Mouse (Mus musculus) stomach, embryonic 15.5 days (tissue): ENCODE data around the gene Psmd7. TPM values are rescaled to one million over a fixed set of nuclear protein-coding genes. Genes with fewer than 3 reads are reported as not detected.
"Not testable (repeated sequence)": the region's sequence is repeated elsewhere in the genome, so short reads cannot be mapped to it uniquely, and the experiment has no call there.

ENCODE experiments used
- ATAC-seq: fragments of 200-750 bp; cut with Nextera tagmentation; 2 replicates; pipeline ENCODE4 v1.8.0; 2017; ENCODE audit warnings: low read depth, moderate number of reproducible peaks, moderate TSS enrichment; ENCODE audit not compliant: insufficient read depth, low FRiP score
- H3K27ac ChIP-seq: fragments of 300-500 bp; sonication (generic); 2 replicates; pipeline ENCODE4 v1.5.1; 2015; ENCODE audit warnings: mild to moderate bottlenecking, inconsistent platforms
- H3K27me3 ChIP-seq: fragments of 300-500 bp; sonication (generic); replicated peaks from 2 replicates; pipeline ENCODE4 v1.6.1; 2015; ENCODE audit warnings: inconsistent platforms
- H3K36me3 ChIP-seq: fragments of 300-500 bp; sonication (generic); 2 replicates; pipeline ENCODE4 v1.6.1; 2015; ENCODE audit warnings: inconsistent platforms
- H3K4me1 ChIP-seq: fragments of 300-500 bp; sonication (generic); 2 replicates; pipeline ENCODE4 v1.6.1; 2015; ENCODE audit warnings: inconsistent platforms
- H3K4me2 ChIP-seq: fragments of 300-500 bp; sonication (generic); 2 replicates; pipeline ENCODE4 v1.6.1; 2015; ENCODE audit warnings: mild to moderate bottlenecking, inconsistent platforms
- H3K4me3 ChIP-seq: fragments of 300-500 bp; sonication (generic); replicated peaks from 2 replicates; pipeline ENCODE4 v1.5.1; 2015; ENCODE audit warnings: inconsistent platforms
- H3K9ac ChIP-seq: fragments of 300-500 bp; sonication (generic); 2 replicates; pipeline ENCODE4 v1.6.1; 2015; ENCODE audit warnings: inconsistent platforms
- H3K9me3 ChIP-seq: fragments of 300-500 bp; sonication (generic); 2 replicates; pipeline ENCODE4 v1.6.1; 2016; ENCODE audit warnings: inconsistent platforms
- WGBS: fragments of 180-500 bp; shearing (Covaris S2); methylation state at CpG from one replicate; pipeline ENCODE4 v1.1.7; 2015; 5-methylcytosine and 5-hydroxymethylcytosine counted together
- polyA plus RNA-seq: library from polyadenylated mRNA; unstranded; fragments of >200 nt; fragmentation: Nextera tagmentation; extraction: Ambion mirVana; gene quantifications from 2 replicates; pipeline ENCODE4 v1.2.1, GENCODE M21; 2015

Psmd7 gene
- 251 and 263 TPM in 2 replicates for polyA plus RNA-seq

GRCm38 (mm10) chr8:107587995-107588780, at the start of gene Psmd7:
Gene Psmd7, minus strand, starts transcription at chr8:107588464.
- ATAC-seq = peak; percentile 95
- H3K4me1 ChIP-seq = 0 out of 2 replicates have a peak, but pooled peaks cover 7% of the 10 kb centered on the region
- peak within 1 kb of the TSS; percentile 82 for H3K27ac ChIP-seq
- WGBS = 2% methylated on average over 62 of the region's 65 CpGs
- peak within 1 kb of the TSS; percentile 90 for H3K9ac ChIP-seq
- no peaks in the 10 kb centered on the region for H3K9me3 ChIP-seq
- H3K36me3 ChIP-seq = peaks cover 21% of the 10 kb centered on the region; the same call in 1 of the 2 replicates
- H3K27me3 ChIP-seq = no peaks in the 10 kb centered on the region
- H3K4me2 ChIP-seq = peak within 1 kb of the TSS; percentile 60
- H3K4me3 ChIP-seq = peak within 1 kb of the TSS; percentile 93

GRCm38 (mm10) chr8:107633734-107634133, 45.5 kb upstream of the Psmd7 start:
- WGBS = 96% methylated on average over 2 of the region's 2 CpGs
- ATAC-seq = no peak

GRCm38 (mm10) chr8:107629701-107630100, 41.4 kb upstream of the Psmd7 start:
- Histone ChIP-seq H3K4me3 (no peak overlapping the region), H3K9me3 (no peaks in the 10 kb centered on the region), H3K4me2 (no peak overlapping the region), H3K36me3 (no peaks in the 10 kb centered on the region), H3K27ac (no peak overlapping the region), H3K4me1 (no peaks in the 10 kb centered on the region), H3K27me3 (no peaks in the 10 kb centered on the region), H3K9ac (no peak overlapping the region)
- 80% methylated on average over 11 of the region's 11 CpGs for WGBS
- ATAC-seq = no peak

More at GRCm38 (mm10) chr8:107633734-107634133, 45.5 kb upstream of the Psmd7 start:
- Histone ChIP-seq H3K4me2 (no peak overlapping the region), H3K9me3 (no peaks in the 10 kb centered on the region), H3K9ac (no peak overlapping the region), H3K36me3 (no peaks in the 10 kb centered on the region), H3K27me3 (no peaks in the 10 kb centered on the region), H3K4me3 (no peak overlapping the region), H3K27ac (no peak overlapping the region), H3K4me1 (no peaks in the 10 kb centered on the region)

GRCm38 (mm10) chr8:107628501-107629149, 40.4 kb upstream of the Psmd7 start:
- H3K36me3 ChIP-seq = no peaks in the 10 kb centered on the region
- ATAC-seq = no peak
- H3K9ac ChIP-seq = no peak overlapping the region
- H3K4me2 ChIP-seq = no peak overlapping the region
- H3K9me3 ChIP-seq = no peaks in the 10 kb centered on the region
- H3K4me1 ChIP-seq = no peaks in the 10 kb centered on the region
- H3K27ac ChIP-seq = no peak overlapping the region
- 60% methylated on average over 8 of the region's 8 CpGs for WGBS
- H3K4me3 ChIP-seq = no peak overlapping the region
- H3K27me3 ChIP-seq = no peaks in the 10 kb centered on the region

GRCm38 (mm10) chr8:107627881-107628280, 39.6 kb upstream of the Psmd7 start:
- no peak for ATAC-seq
- 83% methylated on average over 9 of the region's 9 CpGs for WGBS
- H3K27me3 ChIP-seq = no peaks in the 10 kb centered on the region

GRCm38 (mm10) chr8:107624301-107624700, 36.0 kb upstream of the Psmd7 start:
- H3K4me1 ChIP-seq, H3K4me2 ChIP-seq, H3K9ac ChIP-seq, H3K4me3 ChIP-seq, H3K9me3 ChIP-seq, H3K36me3 ChIP-seq, H3K27me3 ChIP-seq, H3K27ac ChIP-seq, ATAC-seq: not testable (repeated sequence)

More at GRCm38 (mm10) chr8:107627881-107628280, 39.6 kb upstream of the Psmd7 start:
- Histone ChIP-seq H3K9ac (no peak overlapping the region), H3K4me1 (no peaks in the 10 kb centered on the region), H3K9me3 (no peaks in the 10 kb centered on the region), H3K4me2 (no peak overlapping the region), H3K36me3 (no peaks in the 10 kb centered on the region), H3K27ac (no peak overlapping the region), H3K4me3 (no peak overlapping the region)

GRCm38 (mm10) chr8:107621930-107622623, 33.8 kb upstream of the Psmd7 start:
- H3K27me3 ChIP-seq = no peaks in the 10 kb centered on the region
- no peak for ATAC-seq
- H3K36me3 ChIP-seq = no peaks in the 10 kb centered on the region
- H3K4me1 ChIP-seq = no peaks in the 10 kb centered on the region
- 84% methylated on average over 10 of the region's 10 CpGs for WGBS
- H3K4me3 ChIP-seq = no peak overlapping the region
- H3K9me3 ChIP-seq = no peaks in the 10 kb centered on the region
- no peak overlapping the region for H3K27ac ChIP-seq
- H3K9ac ChIP-seq = no peak overlapping the region
- H3K4me2 ChIP-seq = no peak overlapping the region

- H3K4me2 ChIP-seq = no peak overlapping the region
- no peaks in the 10 kb centered on the region for H3K36me3 ChIP-seq
- H3K4me3 ChIP-seq = no peak overlapping the region
- no peak for ATAC-seq
- no peak overlapping the region for H3K27ac ChIP-seq
- no peaks in the 10 kb centered on the region for H3K4me1 ChIP-seq
- H3K9me3 ChIP-seq = no peaks in the 10 kb centered on the region
- no peak overlapping the region for H3K9ac ChIP-seq
- WGBS = 47% methylated on average over 3 of the region's 3 CpGs
- H3K27me3 ChIP-seq = no peaks in the 10 kb centered on the region
Observed at GRCm38 (mm10) chr8:107621136-107621535, 32.9 kb upstream of the Psmd7 start.

GRCm38 (mm10) chr8:107618499-107618898, 30.2 kb upstream of the Psmd7 start:
- no peak overlapping the region for H3K27ac ChIP-seq
- no peaks in the 10 kb centered on the region for H3K27me3 ChIP-seq
- WGBS = 83% methylated on average over 10 of the region's 10 CpGs

GRCm38 (mm10) chr8:107613411-107613810, 25.1 kb upstream of the Psmd7 start:
- Histone ChIP-seq H3K9me3 (no peaks in the 10 kb centered on the region), H3K4me2 (no peak overlapping the region), H3K27me3 (no peaks in the 10 kb centered on the region), H3K36me3 (no peaks in the 10 kb centered on the region), H3K4me3 (no peak overlapping the region), H3K27ac (no peak overlapping the region), H3K9ac (no peak overlapping the region), H3K4me1 (no peaks in the 10 kb centered on the region)
- no peak for ATAC-seq
- 84% methylated on average over 6 of the region's 6 CpGs for WGBS

More at GRCm38 (mm10) chr8:107618499-107618898, 30.2 kb upstream of the Psmd7 start:
- Histone ChIP-seq H3K4me2 (no peak overlapping the region), H3K9ac (no peak overlapping the region), H3K36me3 (no peaks in the 10 kb centered on the region), H3K4me3 (no peak overlapping the region), H3K9me3 (no peaks in the 10 kb centered on the region), H3K4me1 (no peaks in the 10 kb centered on the region)
- no peak for ATAC-seq

- Histone ChIP-seq H3K9ac (no peak overlapping the region), H3K4me1 (no peaks in the 10 kb centered on the region), H3K27ac (no peak overlapping the region), H3K4me2 (no peak overlapping the region), H3K9me3 (no peaks in the 10 kb centered on the region), H3K36me3 (no peaks in the 10 kb centered on the region), H3K27me3 (no peaks in the 10 kb centered on the region), H3K4me3 (no peak overlapping the region)
- no peak for ATAC-seq
- 60% methylated on average over 11 of the region's 11 CpGs for WGBS
Observed at GRCm38 (mm10) chr8:107610845-107611244, 22.6 kb upstream of the Psmd7 start.

GRCm38 (mm10) chr8:107608751-107609150, 20.5 kb upstream of the Psmd7 start:
- ATAC-seq = no peak
- no peaks in the 10 kb centered on the region for H3K36me3 ChIP-seq
- no peak overlapping the region for H3K9ac ChIP-seq
- H3K4me3 ChIP-seq = no peak overlapping the region
- WGBS = 42% methylated on average over 7 of the region's 7 CpGs
- H3K4me1 ChIP-seq = no peaks in the 10 kb centered on the region
- H3K9me3 ChIP-seq = no peaks in the 10 kb centered on the region
- no peaks in the 10 kb centered on the region for H3K27me3 ChIP-seq
- no peak overlapping the region for H3K27ac ChIP-seq
- H3K4me2 ChIP-seq = no peak overlapping the region
